Comparison of ENCODE assay signal across 8 mouse cellular contexts in genomic region chr14:50945081-50945480, GRCm38 (mm10). TPM values are rescaled to one million over a fixed set of nuclear protein-coding genes. Genes with fewer than 3 reads are reported as not detected.
DNase-seq lines count a peak whose midpoint lies in the region; ATAC-seq and TF ChIP-seq lines count a peak whose summit lies in the region.
"Not testable (repeated sequence)": the region's sequence is repeated elsewhere in the genome, so short reads cannot be mapped to it uniquely, and the experiment has no call there.

No protein-coding gene starts in this region.

- H3K36me3 ChIP-seq in CH12.LX (replicated peaks in 1 of 2; ENCODE audit: control insufficient read depth in 1 of 2, insufficient read depth in 1 of 2, low read length in 1 of 2), result peaks cover 10 to 13% of the 10 kb centered on the region in 2 experiments
- peaks cover 12% of the 10 kb centered on the region for H3K36me3 ChIP-seq in embryonic facial prominence, embryonic 10.5 days (replicated peaks)
- H3K36me3 ChIP-seq in forebrain, embryonic 15.5 days; midbrain, embryonic 12.5 days; spleen, adult 2 months (ENCODE audit: control insufficient read depth, insufficient read depth, low read length): not testable (repeated sequence)
- H3K36me3 ChIP-seq in hindbrain, embryonic 10.5 days, result peaks cover 15% of the 10 kb centered on the region
- peaks cover 10% of the 10 kb centered on the region; the same call in 1 of the 2 replicates for H3K36me3 ChIP-seq in kidney, embryonic 15.5 days
- peaks cover 21% of the 10 kb centered on the region for H3K36me3 ChIP-seq in liver, embryonic 13.5 days

- H3K4me3 ChIP-seq in CH12.LX (replicated peaks in 1 of 3; ENCODE audit: low read depth in 2 of 3, low read length in 2 of 3, poor library complexity in 1 of 3), result peak overlapping the region; percentile 53 to 96 (median 74)
- peak overlapping the region; percentile 62 for H3K4me3 ChIP-seq in embryonic facial prominence, embryonic 10.5 days
- peak overlapping the region; percentile 50 for H3K4me3 ChIP-seq in forebrain, embryonic 15.5 days
- peak overlapping the region; percentile 59 for H3K4me3 ChIP-seq in hindbrain, embryonic 10.5 days
- peak overlapping the region; percentile 58 for H3K4me3 ChIP-seq in kidney, embryonic 15.5 days (replicated peaks)
- peak overlapping the region; percentile 78 for H3K4me3 ChIP-seq in liver, embryonic 13.5 days (replicated peaks)
- H3K4me3 ChIP-seq in midbrain, embryonic 12.5 days, result peak overlapping the region; percentile 49
- H3K4me3 ChIP-seq in spleen, adult 2 months (ENCODE audit: extremely low read depth, insufficient read depth, insufficient read length), result peak overlapping the region; percentile 68

- H3K9ac ChIP-seq in CH12.LX (ENCODE audit: insufficient read depth, low read depth), result peak overlapping the region; percentile 80
- H3K9ac ChIP-seq in forebrain, embryonic 15.5 days (replicated peaks), result peak overlapping the region; percentile 50
- peak overlapping the region; percentile 52 for H3K9ac ChIP-seq in kidney, embryonic 15.5 days
- H3K9ac ChIP-seq in liver, embryonic 13.5 days, result peak overlapping the region; percentile 85
- peak overlapping the region; percentile 52 for H3K9ac ChIP-seq in midbrain, embryonic 12.5 days (replicated peaks)

- H3K4me2 ChIP-seq in CH12.LX (ENCODE audit: insufficient read depth, low read depth, poor library complexity, severe bottlenecking), result peak overlapping the region; percentile 89; the same call in 1 of the 2 replicates
- H3K4me2 ChIP-seq in forebrain, embryonic 15.5 days (replicated peaks), result peak overlapping the region; percentile 57
- peak overlapping the region; percentile 65 for H3K4me2 ChIP-seq in kidney, embryonic 15.5 days
- peak overlapping the region; percentile 84 for H3K4me2 ChIP-seq in liver, embryonic 13.5 days
- peak overlapping the region; percentile 65 for H3K4me2 ChIP-seq in midbrain, embryonic 12.5 days (replicated peaks)

- not testable (repeated sequence) for H3K9me3 ChIP-seq in CH12.LX (replicated peaks; ENCODE audit: low read length); embryonic facial prominence, embryonic 10.5 days; forebrain, embryonic 15.5 days; hindbrain, embryonic 10.5 days; kidney, embryonic 15.5 days (replicated peaks); liver, embryonic 13.5 days (replicated peaks); midbrain, embryonic 12.5 days

- TF ChIP-seq EP300 in CH12.LX (IDR thresholded peaks at IDR 0.05; ENCODE audit: low read length), result not testable (repeated sequence)

- dilution Hi-C loops in CH12.LX (cut with MboI; ENCODE audit: extremely low pct_ligation_motif_present, extremely low pct_unique_long_range_greater_than_20kb, low sequenced_read_pairs), result not testable (repeated sequence)

- not testable (repeated sequence) for TF ChIP-seq CTCF in CH12.LX (conservative IDR thresholded peaks at IDR 0.05 in 1 of 2, IDR thresholded peaks at IDR 0.05 in 1 of 2; ENCODE audit: low read depth in 2 of 2, low read length in 2 of 2); spleen, adult 2 months (IDR thresholded peaks at IDR 0.05; ENCODE audit: extremely low read depth, insufficient read depth, insufficient read length, insufficient replicate concordance)

- H3K27ac ChIP-seq in CH12.LX (ENCODE audit: insufficient read depth, low read depth), result not testable (repeated sequence)
- peak overlapping the region; percentile 86 for H3K27ac ChIP-seq in embryonic facial prominence, embryonic 10.5 days (replicated peaks)
- peak overlapping the region; percentile 88 for H3K27ac ChIP-seq in forebrain, embryonic 15.5 days (replicated peaks)
- peak overlapping the region; percentile 89 for H3K27ac ChIP-seq in hindbrain, embryonic 10.5 days
- H3K27ac ChIP-seq in kidney, embryonic 15.5 days, result peak overlapping the region; percentile 93
- H3K27ac ChIP-seq in liver, embryonic 13.5 days, result peak overlapping the region; percentile 91
- peak overlapping the region; percentile 84 for H3K27ac ChIP-seq in midbrain, embryonic 12.5 days (replicated peaks)
- peak overlapping the region; percentile 86 for H3K27ac ChIP-seq in spleen, adult 2 months (ENCODE audit: insufficient read depth, low read length)

- in situ Hi-C loops in CH12.LX (cut with MboI; ENCODE audit: low pct_ligation_motif_present, low pct_unique_long_range_greater_than_20kb, low sequenced_read_pairs), result not testable (repeated sequence)

- ATAC-seq in forebrain, embryonic 15.5 days (replicated peaks), result peak; percentile 21
- ATAC-seq in kidney, embryonic 15.5 days (replicated peaks; ENCODE audit: low FRiP score); liver, embryonic 13.5 days (ENCODE audit: low read depth): not testable (repeated sequence)
- peak; percentile 16; the same call in 1 of the 2 replicates for ATAC-seq in midbrain, embryonic 12.5 days (ENCODE audit: low FRiP score, low read depth)

- H3K27me3 ChIP-seq in CH12.LX (replicated peaks); embryonic facial prominence, embryonic 10.5 days (replicated peaks; ENCODE audit: low read depth, poor library complexity, severe bottlenecking); forebrain, embryonic 15.5 days; hindbrain, embryonic 10.5 days (ENCODE audit: insufficient read depth, poor library complexity, severe bottlenecking); kidney, embryonic 15.5 days; liver, embryonic 13.5 days; midbrain, embryonic 12.5 days; spleen, adult 2 months (ENCODE audit: control insufficient read depth, insufficient read depth, low read length): not testable (repeated sequence)

- H3K4me1 ChIP-seq in CH12.LX (ENCODE audit: control insufficient read depth in 1 of 2, insufficient read depth in 2 of 2); midbrain, embryonic 12.5 days; spleen, adult 2 months (ENCODE audit: control insufficient read depth, insufficient read depth, insufficient read length): not testable (repeated sequence)
- peaks cover 11% of the 10 kb centered on the region; the same call in 1 of the 2 replicates for H3K4me1 ChIP-seq in embryonic facial prominence, embryonic 10.5 days
- peaks cover 12% of the 10 kb centered on the region for H3K4me1 ChIP-seq in forebrain, embryonic 15.5 days
- H3K4me1 ChIP-seq in hindbrain, embryonic 10.5 days (replicated peaks), result peaks cover 10% of the 10 kb centered on the region
- H3K4me1 ChIP-seq in kidney, embryonic 15.5 days, result peaks cover 10% of the 10 kb centered on the region
- H3K4me1 ChIP-seq in liver, embryonic 13.5 days (replicated peaks), result peaks cover 25% of the 10 kb centered on the region

- H3K79me2 ChIP-seq in CH12.LX (replicated peaks; ENCODE audit: control insufficient read depth, extremely low read depth, insufficient read depth, poor library complexity, severe bottlenecking), result not testable (repeated sequence)

- WGBS in embryonic facial prominence, embryonic 10.5 days, result 14% methylated on average over 6 of the region's 6 CpGs
- WGBS in forebrain, embryonic 15.5 days, result 5% methylated on average over 6 of the region's 6 CpGs
- WGBS in hindbrain, embryonic 10.5 days, result 15% methylated on average over 6 of the region's 6 CpGs
- WGBS in kidney, embryonic 15.5 days, result 4% methylated on average over 6 of the region's 6 CpGs
- WGBS in liver, embryonic 13.5 days (ENCODE audit: insufficient replicate concordance), result 6% methylated on average over 6 of the region's 6 CpGs
- WGBS in midbrain, embryonic 12.5 days, result 9% methylated on average over 6 of the region's 6 CpGs
- WGBS in spleen, adult 2 months, result 4% methylated on average over 6 of the region's 6 CpGs

- DNase-seq in CH12.LX (ENCODE audit: extremely low read depth); embryonic facial prominence, embryonic 10.5 days (ENCODE audit: low spot score); hindbrain, embryonic 10.5 days (ENCODE audit: low spot score); liver, embryonic 13.5 days; spleen, adult 2 months (ENCODE audit: low read depth in 1 of 2, low spot score in 2 of 2): not testable (repeated sequence)

- not testable (repeated sequence) for TF ChIP-seq POLR2A in CH12.LX (IDR thresholded peaks at IDR 0.05; ENCODE audit: low read depth, low read length); spleen, adult 2 months (IDR thresholded peaks at IDR 0.05; ENCODE audit: low read depth, low read length)

- TF ChIP-seq RAD21 in CH12.LX (IDR thresholded peaks at IDR 0.05; ENCODE audit: low read depth, low read length), result not testable (repeated sequence)

RNA-seq across cellular contexts. Expression of gene Gm49342, which starts 0.8 kb away (rescaled TPM):
- total RNA-seq in CH12.LX (2012; rRNA removed) (not detected in 2 replicates), CH12.LX (2014; rRNA removed) (108 and 120 TPM in 2 replicates)
- 50.6 and 100 TPM in 2 replicates for polyA plus RNA-seq in CH12.LX (2012; ENCODE audit: insufficient read length, low read depth)
- polyA plus RNA-seq in embryonic facial prominence, embryonic 10.5 days (2016; fragmentation: Nextera tagmentation; extraction: Ambion mirVana), result not detected in 2 replicates
- not detected in 2 replicates for polyA plus RNA-seq in forebrain, embryonic 15.5 days (2015; fragmentation: Nextera tagmentation; extraction: Ambion mirVana)
- not detected in 2 replicates for polyA plus RNA-seq in hindbrain, embryonic 10.5 days (2016; fragmentation: Nextera tagmentation; extraction: Ambion mirVana)
- not detected in 2 replicates for polyA plus RNA-seq in kidney, embryonic 15.5 days (2015; fragmentation: Nextera tagmentation; extraction: Ambion mirVana)
- not detected in 2 replicates for polyA plus RNA-seq in liver, embryonic 13.5 days (2015; fragmentation: Nextera tagmentation; extraction: Ambion mirVana)
- polyA plus RNA-seq in midbrain, embryonic 12.5 days (2016; fragmentation: Nextera tagmentation; extraction: Ambion mirVana), result not detected in 2 replicates
- 26.2 and 28.4 TPM in 2 replicates for polyA plus RNA-seq in spleen, adult 2 months (2012; rRNA removed)

RNA-seq across cellular contexts. Expression of gene Pnp2, which starts 10.7 kb away (rescaled TPM):
- total RNA-seq in CH12.LX (2012; rRNA removed), result 0.21 TPM in 2 replicates
- total RNA-seq in CH12.LX (2014; rRNA removed), result 0.43 TPM in 1 of 2 replicates, not detected in the other
- polyA plus RNA-seq in CH12.LX (2012; ENCODE audit: insufficient read length, low read depth), result 0.91 TPM in 1 of 2 replicates, not detected in the other
- polyA plus RNA-seq in embryonic facial prominence, embryonic 10.5 days (2016; fragmentation: Nextera tagmentation; extraction: Ambion mirVana), result 0.39 and 0.84 TPM in 2 replicates
- polyA plus RNA-seq in forebrain, embryonic 15.5 days (2015; fragmentation: Nextera tagmentation; extraction: Ambion mirVana), result 0.17 and 0.20 TPM in 2 replicates
- polyA plus RNA-seq in hindbrain, embryonic 10.5 days (2016; fragmentation: Nextera tagmentation; extraction: Ambion mirVana), result 0.54 and 0.86 TPM in 2 replicates
- 0.62 and 1.0 TPM in 2 replicates for polyA plus RNA-seq in kidney, embryonic 15.5 days (2015; fragmentation: Nextera tagmentation; extraction: Ambion mirVana)
- polyA plus RNA-seq in liver, embryonic 13.5 days (2015; fragmentation: Nextera tagmentation; extraction: Ambion mirVana), result 7.6 and 8.5 TPM in 2 replicates
- polyA plus RNA-seq in midbrain, embryonic 12.5 days (2016; fragmentation: Nextera tagmentation; extraction: Ambion mirVana), result 0.46 and 0.52 TPM in 2 replicates
- 2.7 and 3.1 TPM in 2 replicates for polyA plus RNA-seq in spleen, adult 2 months (2012; rRNA removed)

RNA-seq across cellular contexts. Expression of gene Pnp, which starts 14.2 kb away (rescaled TPM):
- total RNA-seq in CH12.LX (2012; rRNA removed) (99.3 and 113 TPM in 2 replicates), CH12.LX (2014; rRNA removed) (118 and 128 TPM in 2 replicates)
- polyA plus RNA-seq in CH12.LX (2012; ENCODE audit: insufficient read length, low read depth), result 65.9 and 80.0 TPM in 2 replicates
- polyA plus RNA-seq in embryonic facial prominence, embryonic 10.5 days (2016; fragmentation: Nextera tagmentation; extraction: Ambion mirVana), result 74.5 and 78.8 TPM in 2 replicates
- 17.0 and 19.8 TPM in 2 replicates for polyA plus RNA-seq in forebrain, embryonic 15.5 days (2015; fragmentation: Nextera tagmentation; extraction: Ambion mirVana)
- polyA plus RNA-seq in hindbrain, embryonic 10.5 days (2016; fragmentation: Nextera tagmentation; extraction: Ambion mirVana), result 72.3 and 83.2 TPM in 2 replicates
- 74.3 and 78.6 TPM in 2 replicates for polyA plus RNA-seq in kidney, embryonic 15.5 days (2015; fragmentation: Nextera tagmentation; extraction: Ambion mirVana)
- 82.4 and 85.0 TPM in 2 replicates for polyA plus RNA-seq in liver, embryonic 13.5 days (2015; fragmentation: Nextera tagmentation; extraction: Ambion mirVana)
- polyA plus RNA-seq in midbrain, embryonic 12.5 days (2016; fragmentation: Nextera tagmentation; extraction: Ambion mirVana), result 50.0 and 50.1 TPM in 2 replicates
- 21.4 and 27.0 TPM in 2 replicates for polyA plus RNA-seq in spleen, adult 2 months (2012; rRNA removed)

RNA-seq across cellular contexts. Expression of gene Pip4p1, which starts 14.4 kb away (rescaled TPM):
- total RNA-seq in CH12.LX (2012; rRNA removed), result 18.1 and 21.2 TPM in 2 replicates
- total RNA-seq in CH12.LX (2014; rRNA removed), result 28.1 and 29.2 TPM in 2 replicates
- 31.1 and 35.5 TPM in 2 replicates for polyA plus RNA-seq in CH12.LX (2012; ENCODE audit: insufficient read length, low read depth)
- 43.5 and 43.6 TPM in 2 replicates for polyA plus RNA-seq in embryonic facial prominence, embryonic 10.5 days (2016; fragmentation: Nextera tagmentation; extraction: Ambion mirVana)
- 95.1 and 95.3 TPM in 2 replicates for polyA plus RNA-seq in forebrain, embryonic 15.5 days (2015; fragmentation: Nextera tagmentation; extraction: Ambion mirVana)
- 59.0 and 63.9 TPM in 2 replicates for polyA plus RNA-seq in hindbrain, embryonic 10.5 days (2016; fragmentation: Nextera tagmentation; extraction: Ambion mirVana)
- 49.5 and 53.9 TPM in 2 replicates for polyA plus RNA-seq in kidney, embryonic 15.5 days (2015; fragmentation: Nextera tagmentation; extraction: Ambion mirVana)
- polyA plus RNA-seq in liver, embryonic 13.5 days (2015; fragmentation: Nextera tagmentation; extraction: Ambion mirVana), result 22.7 and 23.2 TPM in 2 replicates
- 68.3 and 72.8 TPM in 2 replicates for polyA plus RNA-seq in midbrain, embryonic 12.5 days (2016; fragmentation: Nextera tagmentation; extraction: Ambion mirVana)
- 87.3 and 131 TPM in 2 replicates for polyA plus RNA-seq in spleen, adult 2 months (2012; rRNA removed)

RNA-seq across cellular contexts. Expression of gene Apex1, which starts 20.3 kb away (rescaled TPM):
- total RNA-seq in CH12.LX (2012; rRNA removed), result 178 and 250 TPM in 2 replicates
- total RNA-seq in CH12.LX (2014; rRNA removed), result 417 and 427 TPM in 2 replicates
- 353 and 354 TPM in 2 replicates for polyA plus RNA-seq in CH12.LX (2012; ENCODE audit: insufficient read length, low read depth)
- polyA plus RNA-seq in embryonic facial prominence, embryonic 10.5 days (2016; fragmentation: Nextera tagmentation; extraction: Ambion mirVana), result 548 and 554 TPM in 2 replicates
- polyA plus RNA-seq in forebrain, embryonic 15.5 days (2015; fragmentation: Nextera tagmentation; extraction: Ambion mirVana), result 286 and 308 TPM in 2 replicates
- 384 and 423 TPM in 2 replicates for polyA plus RNA-seq in hindbrain, embryonic 10.5 days (2016; fragmentation: Nextera tagmentation; extraction: Ambion mirVana)
- 301 and 306 TPM in 2 replicates for polyA plus RNA-seq in kidney, embryonic 15.5 days (2015; fragmentation: Nextera tagmentation; extraction: Ambion mirVana)
- 116 and 131 TPM in 2 replicates for polyA plus RNA-seq in liver, embryonic 13.5 days (2015; fragmentation: Nextera tagmentation; extraction: Ambion mirVana)
- polyA plus RNA-seq in midbrain, embryonic 12.5 days (2016; fragmentation: Nextera tagmentation; extraction: Ambion mirVana), result 321 and 333 TPM in 2 replicates
- polyA plus RNA-seq in spleen, adult 2 months (2012; rRNA removed), result 22.7 and 26.8 TPM in 2 replicates

Comparison
In these comparisons a context has a peak if more than half of its experiments do, and no peak if none do; other contexts are left out.
1. RNA of gene Gm49342, which starts 0.8 kb away (polyA plus RNA-seq): 50.6 to 100 TPM in CH12.LX and 26.2 to 28.4 TPM in spleen, adult 2 months; not detected in embryonic facial prominence, embryonic 10.5 days, not detected in forebrain, embryonic 15.5 days, not detected in hindbrain, embryonic 10.5 days, not detected in kidney, embryonic 15.5 days, not detected in liver, embryonic 13.5 days and not detected in midbrain, embryonic 12.5 days; every median in the first group is over 10 times any median in the second.
2. Peak in every context shown above with its lines, with median percentiles within 50 percentile points of each other: H3K4me2 ChIP-seq, H3K4me3 ChIP-seq and H3K9ac ChIP-seq.